Mouse (Mus musculus) WW6 (cell line): ENCODE results near the gene Gm21983.

Experiments
- DNase-seq: peaks from one replicate; pipeline ENCODE4 v3.0.0-alpha.2; 2013; ENCODE audit warnings: low read depth, low spot score

Gm21983 gene

DNA sequence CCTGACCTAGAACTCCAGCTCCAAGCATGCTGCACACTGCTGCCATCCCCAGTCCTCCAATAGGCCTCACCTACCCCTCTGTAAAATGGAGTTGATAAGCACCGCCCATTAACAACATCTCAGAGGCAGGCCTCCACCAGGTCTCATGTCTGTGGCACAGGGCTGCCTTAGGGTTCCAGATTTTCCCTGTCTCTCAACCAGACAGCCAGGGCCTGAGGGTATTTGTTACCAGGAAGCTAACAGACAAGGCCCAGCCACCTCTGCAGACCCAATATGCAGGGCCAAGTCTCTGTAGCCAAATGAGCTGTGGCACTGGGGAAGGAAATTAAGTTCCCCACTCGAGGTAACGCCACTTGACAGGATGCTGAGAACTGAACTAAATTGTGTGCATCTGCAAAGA lies 20.0 kb downstream of the Gm21983 start:
- DNase-seq = no peak

DNA sequence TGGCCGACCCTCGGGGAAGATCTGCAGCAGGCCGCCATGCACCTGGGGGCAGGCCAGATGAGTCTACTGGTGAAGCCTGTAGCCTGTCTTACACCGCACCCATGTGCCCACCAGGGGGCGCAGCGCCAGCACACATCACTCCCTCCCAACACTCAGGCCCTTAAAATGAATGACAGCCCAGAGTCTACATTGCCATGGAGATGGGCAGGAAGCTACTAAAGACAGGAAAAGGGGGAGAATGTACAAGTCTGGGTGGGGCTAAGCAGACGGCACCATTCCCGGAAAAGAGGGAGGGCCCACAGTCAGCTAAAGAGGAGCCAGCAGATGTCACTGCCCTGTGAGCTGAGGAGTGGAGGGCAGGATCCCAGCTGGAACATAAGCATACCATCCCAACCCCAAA lies 21.0 kb downstream of the Gm21983 start:
- DNase-seq = peak; percentile 88

DNA sequence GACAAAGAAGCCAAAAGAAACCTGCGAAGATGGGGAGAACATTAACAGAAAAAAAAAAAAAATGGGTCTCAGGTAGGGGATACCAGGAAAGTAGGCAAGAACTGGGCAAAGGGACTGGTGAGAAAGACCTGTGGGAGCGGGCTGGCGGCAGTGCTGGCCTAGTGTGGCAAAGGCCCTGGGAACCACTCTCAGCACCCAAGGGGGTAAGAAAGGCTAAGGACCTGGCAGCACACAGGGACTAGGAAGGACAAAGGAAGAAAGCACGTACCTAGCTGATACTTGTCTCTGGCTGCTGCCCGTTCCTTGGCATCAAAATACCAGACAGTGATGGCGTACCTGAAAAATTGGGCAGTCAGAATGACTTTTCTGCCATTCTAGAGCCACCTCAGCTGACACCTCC lies 21.6 kb downstream of the Gm21983 start:
- DNase-seq = no peak

DNA sequence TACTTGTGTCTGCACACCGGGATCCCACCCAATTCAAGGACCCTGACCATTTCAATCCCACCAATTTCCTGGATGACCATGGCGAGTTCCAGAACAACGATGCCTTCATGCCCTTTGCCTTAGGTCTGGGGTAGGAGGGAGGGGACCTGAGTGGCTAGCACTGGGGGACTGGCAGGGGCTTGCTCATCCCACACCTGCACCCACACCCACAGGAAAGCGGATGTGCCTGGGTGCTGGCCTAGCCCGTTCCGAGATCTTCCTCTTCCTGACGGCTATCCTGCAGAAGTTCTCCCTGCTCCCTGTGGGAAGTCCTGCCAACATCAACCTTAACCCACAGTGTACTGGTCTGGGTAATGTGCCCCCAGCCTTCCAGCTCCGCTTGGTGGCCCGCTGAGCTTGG lies 22.7 kb downstream of the Gm21983 start:
- no peak for DNase-seq

DNA sequence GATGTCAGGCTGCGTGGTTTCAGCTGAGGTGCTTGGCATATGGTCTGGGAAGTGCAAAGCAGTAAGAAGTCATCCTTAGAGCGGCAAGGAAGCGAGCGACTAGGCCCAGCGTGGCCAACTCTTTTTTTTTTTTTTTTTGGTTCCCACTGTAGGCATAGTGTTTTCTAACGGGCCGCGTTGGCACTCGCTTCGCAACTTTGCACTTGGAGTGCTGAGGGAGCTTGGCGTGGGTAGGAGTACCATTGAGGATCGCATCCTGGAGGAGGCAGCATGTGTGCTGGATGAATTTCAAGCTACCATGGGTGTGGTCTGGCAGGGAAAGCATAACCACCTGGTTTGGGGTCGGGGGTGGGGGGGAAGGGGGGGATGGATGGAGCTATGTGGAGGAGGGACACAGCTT lies 24.9 kb downstream of the Gm21983 start:
- DNase-seq = no peak

DNA sequence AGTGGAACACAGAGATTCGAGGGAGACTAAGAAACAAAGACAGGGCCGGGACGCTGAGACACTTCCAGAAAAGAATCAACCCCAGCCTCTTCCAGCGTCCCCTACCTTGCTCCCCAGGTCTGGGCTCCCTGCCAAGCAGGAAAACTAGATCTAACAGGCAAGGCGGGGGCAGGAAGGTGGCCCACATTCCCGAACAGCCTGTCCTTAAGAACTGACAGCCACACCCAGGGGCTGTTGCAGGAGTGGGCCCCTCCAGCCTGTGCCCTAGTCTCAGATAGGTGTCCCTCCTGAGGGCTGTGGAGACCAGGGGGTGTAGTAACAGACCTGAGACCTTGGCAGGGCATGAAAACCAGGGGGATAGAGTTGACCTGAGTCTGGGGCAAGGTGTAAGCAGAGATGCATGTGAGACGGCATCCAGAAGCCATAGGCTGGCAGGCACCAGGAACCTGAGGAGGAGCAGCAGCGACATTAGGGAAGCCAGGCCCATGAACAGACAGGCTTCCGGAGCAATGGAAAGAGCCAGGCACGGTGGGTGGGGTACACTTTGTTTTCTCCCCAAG lies 27.6 kb downstream of the Gm21983 start, which contains the start of gene Cyp2t4:
TSS of gene Cyp2t4 (plus strand) at position 510 of the 560 bp plus-strand sequence.
- DNase-seq = no peak

DNA sequence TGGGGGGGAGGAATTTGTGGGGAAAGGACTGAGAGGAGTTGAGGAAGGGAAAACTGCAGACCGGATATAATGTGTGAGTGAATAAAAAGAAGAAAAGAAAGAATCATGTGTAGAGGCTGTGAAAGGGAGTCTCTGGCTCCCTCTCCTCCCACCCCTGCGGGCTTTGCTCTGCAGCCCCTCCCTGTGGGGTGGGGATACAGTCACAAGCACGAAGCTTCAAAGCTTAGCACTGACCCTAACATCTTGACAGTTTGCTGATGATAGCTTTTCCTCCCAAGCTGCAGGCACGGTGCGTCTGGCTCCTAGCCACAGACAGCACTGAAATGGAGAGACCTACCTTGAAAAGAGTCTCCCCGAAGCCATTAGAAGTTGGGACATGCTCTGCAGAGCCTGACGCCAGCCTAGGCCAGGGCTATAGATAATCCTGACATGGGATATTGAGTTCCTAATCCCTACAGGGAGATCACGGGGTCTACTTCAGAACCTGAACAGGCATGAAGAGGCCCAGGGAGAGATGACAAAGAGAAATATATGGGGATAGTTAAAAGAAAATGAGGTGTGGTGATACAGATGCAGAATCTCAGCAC lies 44.4 kb downstream of the Gm21983 start:
- no peak for DNase-seq

DNA sequence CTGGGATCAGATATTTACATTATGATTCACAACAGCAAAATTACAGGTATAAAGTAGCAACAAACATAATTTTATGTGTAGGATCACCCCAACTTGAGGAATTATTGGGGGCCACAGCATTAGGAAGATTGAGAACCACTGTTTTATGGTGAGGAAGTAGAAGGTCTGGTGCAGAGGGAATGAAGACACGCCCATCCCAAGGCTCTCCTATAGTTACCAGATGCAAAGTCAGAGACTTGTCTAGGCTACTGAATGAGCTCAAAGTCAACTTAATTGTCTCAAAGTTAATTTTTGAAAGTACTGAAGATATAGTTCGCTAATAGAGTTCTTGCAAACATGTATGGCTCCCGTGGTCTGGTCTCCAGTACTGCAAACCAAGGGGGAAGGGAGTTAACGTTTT lies 47.1 kb downstream of the Gm21983 start:
- no peak for DNase-seq

DNA sequence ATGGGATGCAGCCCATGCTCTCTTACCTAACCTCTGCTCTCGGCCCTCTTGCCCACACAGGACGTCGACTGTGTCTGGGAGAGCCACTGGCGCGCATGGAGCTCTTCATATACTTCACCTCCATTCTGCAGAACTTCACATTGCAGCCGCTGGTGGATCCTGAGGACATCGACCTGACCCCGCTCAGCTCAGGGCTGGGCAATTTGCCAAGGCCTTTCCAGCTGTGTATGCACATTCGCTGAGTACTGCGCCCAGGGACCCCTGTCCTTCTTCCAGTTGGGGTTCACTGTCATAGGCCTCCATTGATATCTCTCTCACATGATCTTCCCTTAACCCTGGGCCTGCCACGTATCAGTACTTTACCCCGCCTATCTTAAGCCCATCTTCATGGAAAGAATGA lies 47.7 kb downstream of the Gm21983 start:
- DNase-seq = no peak

DNA sequence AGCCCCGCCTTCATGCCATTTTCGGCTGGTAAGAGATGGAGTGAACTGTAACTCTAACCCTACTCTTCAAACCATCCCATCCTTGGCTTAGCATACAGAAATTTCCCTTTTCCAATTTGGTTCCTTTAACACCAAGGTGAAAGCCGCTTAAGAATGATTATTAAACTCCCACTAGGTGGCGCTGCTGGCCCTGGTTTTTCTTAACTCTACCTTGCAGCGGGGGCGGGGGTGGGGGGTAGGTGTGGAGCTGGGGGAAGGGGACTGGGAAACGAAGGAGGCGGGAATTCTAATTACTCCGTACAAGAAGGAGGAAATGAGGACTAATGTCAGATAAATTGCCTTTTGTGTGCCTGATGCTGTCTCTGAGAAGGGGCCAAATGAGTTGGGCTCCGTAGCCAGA lies 48.3 kb downstream of the Gm21983 start:
- peak; percentile 56 for DNase-seq

DNA sequence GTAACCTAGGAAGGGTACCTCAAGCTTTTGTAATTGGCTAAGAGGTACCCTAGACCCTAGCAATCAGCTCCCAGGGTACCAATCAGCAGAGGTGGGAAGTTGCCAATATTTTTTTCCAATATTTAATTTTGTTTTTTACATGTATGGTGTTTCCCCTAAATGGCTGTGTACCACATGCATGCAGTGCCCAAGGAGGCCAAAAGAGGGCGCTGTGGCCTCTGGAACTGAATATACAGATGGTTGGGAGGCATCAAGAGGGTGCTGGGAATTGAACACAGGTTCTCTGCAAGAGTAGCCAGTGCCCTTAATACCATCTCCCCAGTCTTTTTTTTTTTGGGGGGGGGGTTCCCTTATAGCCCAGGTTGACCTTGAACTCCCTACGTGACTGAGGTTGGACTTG lies 49.5 kb downstream of the Gm21983 start:
- no peak for DNase-seq

DNA sequence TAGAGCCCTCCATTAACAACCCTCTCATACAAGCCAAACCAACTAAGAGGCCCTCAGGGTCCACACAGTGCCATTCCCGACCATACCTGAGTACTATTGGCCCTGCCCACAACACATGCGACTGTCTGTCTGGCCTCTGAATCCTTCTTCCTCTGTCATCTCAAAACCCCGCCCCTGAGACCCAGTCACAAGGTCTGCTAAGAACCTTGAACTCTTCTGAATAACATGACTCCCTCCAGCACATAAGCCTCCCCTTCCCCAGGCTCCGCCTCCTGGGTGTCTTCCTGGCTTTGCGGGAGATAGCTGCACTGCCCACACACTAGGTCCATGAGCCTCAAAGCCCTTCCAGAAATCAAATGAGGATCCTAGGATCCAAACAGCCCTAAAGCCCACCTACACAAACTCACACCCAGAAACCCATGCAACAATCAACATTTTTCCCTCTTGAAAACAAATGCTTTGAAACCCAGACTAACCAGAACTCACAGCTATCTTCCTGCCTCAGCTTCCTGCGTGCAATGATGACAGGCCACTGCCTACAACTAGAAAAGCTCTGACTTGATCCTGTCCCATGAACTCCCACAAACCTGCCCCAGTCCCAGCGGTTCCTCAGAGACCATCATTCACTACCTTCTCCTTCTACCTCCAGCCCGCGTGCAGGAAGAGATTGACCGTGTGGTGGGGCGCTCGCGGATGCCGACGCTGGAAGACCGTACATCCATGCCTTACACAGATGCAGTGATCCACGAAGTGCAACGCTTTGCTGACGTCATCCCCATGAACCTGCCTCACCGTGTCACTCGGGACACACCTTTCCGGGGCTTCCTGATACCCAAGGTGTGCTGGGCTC lies 50.1 kb downstream of the Gm21983 start:
- DNase-seq = no peak

DNA sequence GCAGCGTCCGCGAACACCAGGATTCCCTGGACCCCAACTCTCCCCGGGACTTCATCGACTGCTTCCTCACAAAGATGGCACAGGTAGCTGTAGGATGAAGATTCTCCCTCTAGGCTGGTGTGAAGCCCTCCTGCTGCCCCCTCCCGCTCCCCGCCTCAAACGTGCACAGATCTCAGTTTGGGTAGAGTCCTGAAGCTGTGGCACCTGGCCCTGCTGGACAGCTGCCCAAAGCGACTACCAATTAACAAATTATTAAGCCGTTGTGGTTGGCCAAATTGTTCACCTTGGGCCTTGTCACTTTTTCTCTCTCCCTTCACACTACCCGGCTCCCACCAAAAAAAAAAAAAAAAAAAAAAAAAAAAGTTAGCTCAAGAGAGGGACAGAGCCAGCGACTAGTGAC lies 51.1 kb downstream of the Gm21983 start:
- DNase-seq = no peak

DNA sequence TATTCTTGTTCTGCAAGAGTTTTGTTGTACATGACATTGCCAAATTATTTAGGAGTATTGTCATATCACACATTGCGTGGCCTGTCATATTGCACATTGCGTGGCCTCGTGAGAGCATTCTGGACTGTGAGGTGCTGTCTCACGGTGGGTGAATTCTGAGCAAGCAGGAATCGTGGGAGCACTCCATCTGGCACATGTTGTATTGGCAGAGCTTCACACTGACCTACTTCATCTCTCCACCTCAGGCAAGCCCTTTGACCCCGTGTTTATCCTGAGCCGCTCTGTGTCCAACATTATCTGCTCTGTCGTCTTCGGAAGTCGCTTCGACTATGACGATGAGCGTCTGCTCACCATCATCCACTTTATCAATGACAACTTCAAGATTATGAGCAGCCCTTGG lies 51.9 kb downstream of the Gm21983 start:
- DNase-seq = no peak

DNA sequence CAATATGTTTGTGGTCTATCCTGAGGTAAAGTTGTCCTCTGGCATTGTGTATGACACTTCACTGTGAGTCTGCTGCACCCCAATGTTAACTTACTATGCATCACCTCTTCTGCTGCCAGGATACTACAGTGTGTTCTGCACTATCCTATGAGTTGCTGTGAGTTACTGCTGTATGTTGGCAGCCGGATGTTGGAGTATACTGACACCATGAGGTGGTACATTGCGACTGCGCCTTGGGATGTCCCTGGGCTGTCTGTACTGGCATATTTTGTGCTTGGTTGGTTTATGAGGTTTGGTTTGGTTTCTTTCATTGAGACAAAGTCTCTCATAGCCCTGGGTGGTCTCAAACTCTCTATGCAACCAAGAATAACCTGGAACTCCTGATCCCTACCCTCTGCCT lies 52.7 kb downstream of the Gm21983 start:
- no peak for DNase-seq

DNA sequence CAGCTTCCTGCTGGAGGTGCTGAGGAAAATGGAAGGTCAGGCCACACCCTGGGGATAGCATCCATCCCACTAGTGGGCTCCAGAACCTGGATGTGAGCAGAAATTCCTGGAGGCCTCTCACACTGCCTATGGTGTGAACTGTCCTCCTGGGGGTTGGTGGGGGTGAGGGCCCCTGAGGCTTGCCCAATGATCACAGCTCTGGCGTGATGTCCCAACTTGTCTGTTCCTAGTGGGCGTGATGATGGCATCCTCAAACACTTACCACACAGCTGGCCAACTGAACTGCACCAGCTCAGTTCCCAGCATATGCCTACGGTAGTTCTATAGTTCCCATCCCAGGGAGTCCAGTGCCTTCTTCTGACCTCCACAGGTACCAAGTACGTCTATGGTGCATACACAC lies 55.9 kb downstream of the Gm21983 start:
- DNase-seq = no peak

DNA sequence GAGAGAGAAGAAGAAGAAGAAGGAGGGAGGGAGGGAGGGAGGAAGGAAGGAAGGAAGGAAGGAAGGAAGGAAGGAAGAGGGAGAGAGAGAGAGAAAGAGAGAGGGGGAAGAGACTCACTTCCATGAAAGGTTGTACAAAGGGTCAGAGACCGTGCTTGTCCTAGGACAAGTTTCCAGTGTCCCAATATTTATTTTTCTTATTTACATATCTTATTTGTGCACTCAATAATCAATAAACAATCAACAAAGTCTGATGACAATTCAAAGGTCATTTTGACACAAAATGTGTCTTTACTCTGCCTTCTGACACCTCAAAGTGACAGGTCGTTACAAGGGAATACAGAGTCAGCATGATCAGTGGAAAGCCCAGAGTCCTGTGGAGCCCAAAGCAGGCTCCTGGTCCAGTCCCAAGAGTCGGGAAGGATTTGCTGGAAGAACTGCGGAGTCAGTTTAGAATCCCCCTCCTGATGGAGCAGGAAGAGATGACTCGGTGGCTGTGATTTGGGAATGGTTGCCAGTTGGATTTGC lies 56.5 kb downstream of the Gm21983 start:
- DNase-seq = no peak

DNA sequence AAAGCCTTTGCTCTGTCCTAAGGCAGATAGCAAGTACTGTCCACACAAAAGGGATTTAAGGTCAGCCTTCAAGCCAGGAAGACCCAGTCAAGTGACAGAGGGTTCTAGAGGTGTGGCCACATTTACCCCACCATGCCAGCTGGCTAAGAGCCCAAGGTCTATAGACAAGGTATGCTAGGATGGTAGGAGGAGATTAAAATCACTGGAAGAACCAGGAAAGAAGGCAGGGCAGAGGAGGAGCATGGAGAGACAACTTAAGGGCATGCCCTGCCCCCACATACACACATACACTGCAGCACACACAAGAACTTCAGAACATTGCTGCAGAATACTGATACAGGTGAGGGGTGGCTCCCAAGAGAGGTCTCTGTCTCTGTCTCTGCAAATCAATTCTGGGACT lies 61.2 kb downstream of the Gm21983 start, which contains the start of gene Cyp2f2:
TSS of gene Cyp2f2 (plus strand) at position 234 of the 400 bp plus-strand sequence.
- no peak for DNase-seq
